Mouse (Mus musculus) heart, adult 2 months (tissue): ENCODE data around the gene Fam19a5.

Experiments used
- CTCF ChIP-seq: fragments of 200-600 bp; IDR thresholded peaks from 2 replicates; pipeline ENCODE4 v1.8.1; 2022; ENCODE audit warnings: antibody characterized with exemption, mild to moderate bottlenecking, moderate library complexity
- EP300 ChIP-seq: fragments of 200-500 bp; IDR thresholded peaks from 2 replicates; pipeline ENCODE4 v1.6.1; 2011; ENCODE audit warnings: low read depth, low read length, control low read depth; ENCODE audit not compliant: insufficient read depth
- POLR2A ChIP-seq: fragments of 200-500 bp; IDR thresholded peaks from 2 replicates; pipeline ENCODE4 v1.6.1; 2011; ENCODE audit warnings: mild to moderate bottlenecking, low read depth, low read length, control low read depth; ENCODE audit not compliant: insufficient read depth

DNA sequence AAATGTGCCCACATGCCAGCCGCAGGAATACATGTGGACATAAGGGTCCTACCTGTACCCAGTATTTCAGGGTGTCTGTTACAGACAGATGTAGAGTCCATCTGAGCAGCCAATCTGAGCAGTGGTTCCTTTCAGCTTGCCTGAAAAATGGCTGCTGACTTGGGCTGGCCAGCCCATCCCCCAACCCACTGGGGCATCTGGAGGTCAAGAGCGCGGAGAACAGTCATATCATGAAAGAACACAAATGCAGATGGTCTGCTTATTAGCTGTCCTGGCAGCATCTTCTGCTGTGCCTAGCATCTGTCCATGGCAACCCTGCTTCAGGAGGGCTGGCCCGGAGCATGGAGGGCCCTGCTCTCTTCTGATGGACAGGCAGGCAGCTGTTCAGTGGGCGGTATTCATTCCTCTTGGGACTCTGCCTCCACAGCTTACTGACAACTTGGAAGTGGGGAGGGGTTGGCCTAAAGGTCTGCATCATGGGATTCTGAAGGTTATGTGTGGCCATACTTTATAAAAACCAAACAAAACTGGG, 179.4 kb downstream of the Fam19a5 start:
- TF ChIP-seq CTCF (no peak), EP300 (no peak), POLR2A (no peak)
